Mouse (Mus musculus) lung, embryonic 14.5 days (tissue): ENCODE data around the gene Zfp319. TPM values are rescaled to one million over a fixed set of nuclear protein-coding genes. Genes with fewer than 3 reads are reported as not detected.

Experiments used
- ATAC-seq: fragments of 200-750 bp; cut with Nextera tagmentation; 2 replicates; pipeline ENCODE4 v1.8.0; 2017; ENCODE audit warnings: mild to moderate bottlenecking, moderate TSS enrichment, moderate library complexity; ENCODE audit not compliant: insufficient read depth
- DNase-seq: peaks from one replicate; pipeline ENCODE4 v3.0.0-alpha.2; 2015
- H3K27ac ChIP-seq: fragments of 300-500 bp; sonication (generic); 2 replicates; pipeline ENCODE4 v1.5.1; 2014; ENCODE audit warnings: low read depth, mild to moderate bottlenecking, moderate library complexity
- H3K27me3 ChIP-seq: fragments of 300-500 bp; sonication (generic); 2 replicates; pipeline ENCODE4 v1.6.1; 2014; ENCODE audit warnings: low read length, control low read depth; ENCODE audit not compliant: insufficient read depth
- H3K36me3 ChIP-seq: fragments of 300-500 bp; sonication (generic); 2 replicates; pipeline ENCODE4 v1.6.1; 2014; ENCODE audit warnings: control low read depth; ENCODE audit not compliant: insufficient read depth
- H3K4me1 ChIP-seq: fragments of 300-500 bp; sonication (generic); 2 replicates; pipeline ENCODE4 v1.6.1; 2014; ENCODE audit warnings: antibody characterized with exemption, control low read depth; ENCODE audit not compliant: insufficient read depth
- H3K4me2 ChIP-seq: fragments of 300-500 bp; sonication (generic); 2 replicates; pipeline ENCODE4 v1.6.1; 2014; ENCODE audit warnings: mild to moderate bottlenecking
- H3K4me3 ChIP-seq: fragments of 300-500 bp; sonication (generic); 2 replicates; pipeline ENCODE4 v1.5.1; 2014; ENCODE audit warnings: low read depth, low read length
- H3K9ac ChIP-seq: fragments of 300-500 bp; sonication (generic); 2 replicates; pipeline ENCODE4 v1.6.1; 2014
- H3K9me3 ChIP-seq: fragments of 300-500 bp; sonication (generic); 2 replicates; pipeline ENCODE4 v1.6.1; 2016; ENCODE audit warnings: low read depth, low read length, control low read depth
- CTCF ChIP-seq: IDR thresholded peaks from 2 replicates; pipeline ENCODE4 v1.5.1; 2016; ENCODE audit warnings: antibody characterized with exemption, low read depth
- WGBS: fragments of 180-500 bp; shearing (Covaris S2); extraction: QIAGEN DNeasy Blood & Tissue Kit; methylation state at CpG from one replicate; pipeline ENCODE4 v1.1.7; 2014; 5-methylcytosine and 5-hydroxymethylcytosine counted together
- polyA plus RNA-seq: library from polyadenylated mRNA; unstranded; fragments of >200 nt; fragmentation: Nextera tagmentation; extraction: Ambion mirVana; gene quantifications from 2 replicates; pipeline ENCODE4 v1.2.1, GENCODE M21; 2014

Zfp319 gene
- polyA plus RNA-seq, 1 experiment from 2014 or later, result 10.9 TPM

DNA sequence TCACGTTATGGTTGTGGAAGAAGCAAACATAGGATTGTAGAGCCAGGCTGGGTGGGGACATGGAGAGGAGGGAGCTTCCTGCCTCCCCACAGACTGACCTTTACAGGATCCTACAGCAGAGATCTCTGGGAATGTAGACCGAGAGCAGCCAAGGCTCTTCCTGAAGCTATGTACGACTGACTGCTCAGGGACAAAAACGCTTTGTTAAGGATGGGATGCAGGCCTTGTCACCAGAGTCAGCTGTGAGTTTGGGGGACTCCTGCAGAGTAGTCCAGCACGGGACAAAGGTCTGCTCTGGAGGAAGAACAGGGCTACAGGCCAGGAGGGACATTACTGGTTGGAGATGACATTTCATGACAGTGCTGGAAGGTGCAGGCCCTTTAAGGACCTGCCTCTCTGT lies 7.1 kb downstream of the Zfp319 start:
- Histone ChIP-seq H3K9ac (no peak overlapping the region; the same call in 1 of the 2 replicates), H3K27me3 (no peaks in the 10 kb centered on the region), H3K4me1 (peaks cover 9% of the 10 kb centered on the region; the same call in 1 of the 2 replicates), H3K27ac (peak overlapping the region; percentile 8; the same call in 1 of the 2 replicates), H3K4me3 (no peak overlapping the region), H3K4me2 (no peak overlapping the region), H3K9me3 (no peaks in the 10 kb centered on the region), H3K36me3 (peaks cover 61% of the 10 kb centered on the region)
- WGBS, result 37% methylated on average over 5 of the region's 5 CpGs
- no peak for DNase-seq
- no peak for ATAC-seq
- no peak for TF ChIP-seq CTCF

DNA sequence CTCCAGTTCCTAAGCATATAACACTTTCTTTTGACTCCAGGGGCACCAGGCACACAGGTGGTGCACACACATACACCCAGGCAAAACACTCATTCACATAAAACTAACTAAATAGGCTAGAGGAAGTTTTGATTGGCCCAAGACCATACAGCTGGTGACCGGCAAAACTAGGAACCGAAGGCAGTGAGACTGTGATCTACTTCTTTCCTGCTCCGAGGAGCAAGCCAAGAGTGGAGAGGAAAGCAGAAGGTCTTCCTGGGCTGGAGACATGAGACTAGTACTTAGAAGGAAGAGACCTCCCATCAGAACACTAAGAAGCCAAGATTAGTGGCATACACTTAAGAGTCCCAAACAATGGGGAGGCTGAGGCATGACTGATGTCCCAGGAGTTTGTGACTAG lies 8.5 kb downstream of the Zfp319 start:
- Histone ChIP-seq H3K9ac (no peak overlapping the region), H3K36me3 (peaks cover 46% of the 10 kb centered on the region), H3K9me3 (no peaks in the 10 kb centered on the region), H3K4me2 (no peak overlapping the region), H3K27ac (no peak overlapping the region), H3K4me1 (peaks cover 9% of the 10 kb centered on the region; the same call in 1 of the 2 replicates), H3K4me3 (no peak overlapping the region), H3K27me3 (no peaks in the 10 kb centered on the region)
- no peak for ATAC-seq
- 77% methylated on average over 3 of the region's 3 CpGs for WGBS
- DNase-seq, result no peak
- TF ChIP-seq CTCF, result no peak

DNA sequence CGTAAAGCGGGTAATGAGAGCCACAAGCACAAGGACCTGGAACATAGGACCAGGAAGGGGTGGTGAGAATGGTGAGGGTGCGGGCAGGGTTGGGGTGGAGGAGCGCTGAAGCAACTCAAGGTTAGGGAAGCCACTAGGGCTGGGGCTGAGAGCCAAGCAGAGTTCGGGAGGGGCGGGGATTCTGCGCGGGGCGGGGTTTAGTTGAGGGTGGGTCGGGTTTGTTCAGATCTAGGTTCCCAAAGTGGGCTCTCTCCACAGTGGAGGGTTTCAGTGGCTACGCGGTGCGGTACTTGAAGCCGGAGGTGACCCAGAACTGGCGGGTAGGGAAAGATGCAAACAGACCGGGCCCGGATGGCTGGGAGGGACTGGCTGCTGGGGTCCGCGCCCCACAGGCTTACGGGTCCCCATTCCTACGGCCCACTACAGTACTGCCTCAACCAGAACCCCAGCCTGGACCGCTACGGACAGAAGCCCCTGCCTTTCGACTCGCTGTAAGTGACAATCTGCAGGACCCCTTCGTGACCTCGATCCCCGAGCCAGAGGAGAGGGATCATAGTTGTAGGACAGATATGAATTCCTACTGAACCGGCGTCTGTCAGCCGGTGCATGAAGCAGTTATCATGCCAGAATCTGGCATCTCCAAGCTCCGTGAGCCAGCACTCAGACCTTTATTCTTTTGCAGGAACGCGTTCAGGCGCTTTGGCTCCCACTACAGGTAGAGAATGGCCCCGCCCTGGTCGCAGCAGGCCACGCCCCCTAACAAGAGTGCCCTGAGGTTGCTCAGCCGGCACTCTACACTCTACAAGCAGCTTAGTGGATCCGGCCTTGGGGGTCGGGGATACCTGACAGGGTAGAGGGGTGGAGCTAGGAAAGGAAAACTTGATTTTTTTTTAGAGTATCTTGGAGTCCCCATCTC lies 11.3 kb downstream of the Zfp319 start:
- TF ChIP-seq CTCF, result peak; percentile 42
- peak; percentile 84 for ATAC-seq
- Histone ChIP-seq H3K4me1 (peaks cover 9% of the 10 kb centered on the region; the same call in 1 of the 2 replicates), H3K4me2 (peak overlapping the region; percentile 96), H3K4me3 (peak overlapping the region; percentile 47), H3K27ac (peak overlapping the region; percentile 24; the same call in 1 of the 2 replicates), H3K36me3 (peaks cover 19% of the 10 kb centered on the region), H3K9me3 (no peaks in the 10 kb centered on the region), H3K9ac (peak overlapping the region; percentile 46), H3K27me3 (no peaks in the 10 kb centered on the region)
- DNase-seq, result peak; percentile 78
- 3% methylated on average over 41 of the region's 41 CpGs for WGBS

DNA sequence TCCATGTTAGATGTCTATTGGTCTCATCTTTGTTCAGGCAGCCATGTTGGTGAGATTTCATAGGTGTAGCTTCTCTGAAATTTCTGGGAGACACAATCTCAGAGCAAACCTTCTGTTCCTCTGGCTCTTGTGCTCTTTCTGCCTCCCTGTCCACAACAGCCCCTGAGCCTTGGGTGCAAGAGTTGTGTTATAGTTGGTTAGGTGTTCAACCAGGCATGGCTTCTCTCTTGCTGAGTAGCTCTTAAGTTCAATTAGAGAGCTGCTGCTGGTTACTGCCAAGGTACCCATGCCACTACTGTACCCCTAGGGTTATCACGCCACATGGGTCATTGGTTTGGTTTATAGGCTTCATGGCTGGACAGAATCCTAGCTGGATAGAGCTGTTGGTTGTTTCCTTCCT lies 16.4 kb downstream of the Zfp319 start:
- TF ChIP-seq CTCF, result no peak
- no peaks in the 10 kb centered on the region for H3K36me3 ChIP-seq
- H3K4me2 ChIP-seq, result no peak overlapping the region
- H3K27ac ChIP-seq, result no peak overlapping the region
- H3K9ac ChIP-seq, result no peak overlapping the region
- H3K4me3 ChIP-seq, result no peak overlapping the region
- no peaks in the 10 kb centered on the region for H3K9me3 ChIP-seq
- ATAC-seq, result no peak
- WGBS, result 91% methylated on average over 1 of the region's 1 CpGs
- peaks cover 5% of the 10 kb centered on the region; the same call in 1 of the 2 replicates for H3K4me1 ChIP-seq
- DNase-seq, result no peak
- H3K27me3 ChIP-seq, result no peaks in the 10 kb centered on the region

DNA sequence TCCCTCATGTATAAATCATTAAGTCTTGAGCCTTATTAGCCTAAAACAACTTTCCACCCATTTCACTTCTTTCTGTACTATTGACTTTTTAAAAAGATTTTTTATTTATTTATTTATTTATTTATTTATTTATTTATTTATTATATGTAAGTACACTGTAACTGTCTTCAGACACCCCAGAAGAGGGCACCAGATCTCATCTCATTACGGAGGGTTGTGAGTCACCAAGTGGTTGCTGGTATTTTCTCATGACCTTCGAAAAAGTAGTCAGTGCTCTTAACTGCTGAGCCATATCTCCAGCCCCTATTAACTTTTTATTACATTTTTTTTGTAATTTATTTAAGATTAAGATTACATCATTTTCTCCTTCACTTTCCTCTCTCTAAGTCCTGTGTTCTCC lies 17.0 kb downstream of the Zfp319 start:
- no peak for TF ChIP-seq CTCF
- no peak overlapping the region for H3K4me3 ChIP-seq
- H3K27ac ChIP-seq, result no peak overlapping the region
- H3K4me2 ChIP-seq, result no peak overlapping the region
- WGBS, result 75% methylated on average over 2 of the region's 2 CpGs
- H3K36me3 ChIP-seq, result no peaks in the 10 kb centered on the region
- no peaks in the 10 kb centered on the region for H3K27me3 ChIP-seq
- no peak for DNase-seq
- ATAC-seq, result no peak
- no peak overlapping the region for H3K9ac ChIP-seq
- H3K9me3 ChIP-seq, result no peaks in the 10 kb centered on the region
- H3K4me1 ChIP-seq, result peaks cover under 1% of the 10 kb centered on the region; the same call in 1 of the 2 replicates

DNA sequence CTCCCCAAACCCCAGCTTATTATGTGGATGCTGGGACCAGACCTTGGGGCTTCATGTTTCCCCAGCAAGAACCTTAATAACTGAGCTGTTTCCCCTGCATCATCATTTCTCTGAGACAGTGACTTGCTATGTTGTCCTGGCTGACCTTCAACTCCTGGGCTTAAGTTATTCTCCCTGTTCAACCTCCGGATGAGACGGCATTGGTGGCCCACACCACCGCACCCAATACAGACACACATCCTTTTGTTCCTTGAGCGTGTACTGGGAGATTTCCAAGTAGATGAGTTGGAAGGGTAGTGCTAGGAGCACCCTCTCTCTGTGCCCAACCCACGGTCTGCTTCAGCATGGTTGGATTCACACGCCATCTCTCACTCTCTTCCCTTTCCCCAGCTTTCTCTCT lies 17.9 kb downstream of the Zfp319 start:
- no peak overlapping the region for H3K27ac ChIP-seq
- no peak overlapping the region for H3K9ac ChIP-seq
- no peaks in the 10 kb centered on the region for H3K27me3 ChIP-seq
- H3K4me1 ChIP-seq, result no peaks in the 10 kb centered on the region
- TF ChIP-seq CTCF, result no peak
- H3K4me3 ChIP-seq, result no peak overlapping the region
- DNase-seq, result no peak
- ATAC-seq, result no peak
- WGBS, result 79% methylated on average over 6 of the region's 6 CpGs
- no peaks in the 10 kb centered on the region for H3K36me3 ChIP-seq
- no peaks in the 10 kb centered on the region for H3K9me3 ChIP-seq
- no peak overlapping the region for H3K4me2 ChIP-seq

DNA sequence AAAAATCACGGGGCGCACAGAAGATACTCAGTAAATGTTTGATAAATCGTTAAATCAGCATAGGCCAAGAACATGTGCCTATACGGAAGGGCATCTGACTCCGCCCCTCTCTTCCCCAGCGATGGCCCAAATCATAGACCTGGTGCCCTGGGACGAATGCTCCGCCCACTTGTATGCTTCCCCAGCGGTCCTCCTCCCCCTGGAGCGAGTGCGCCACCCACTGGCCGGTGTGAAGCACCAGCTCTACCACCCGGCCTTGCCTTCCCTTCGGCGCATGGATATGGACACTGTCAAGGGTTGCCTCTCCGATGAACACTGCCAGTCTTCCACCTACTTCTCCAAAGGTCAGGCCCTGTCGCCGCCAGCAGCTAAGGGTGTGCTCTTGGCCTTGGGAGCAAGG lies 18.9 kb downstream of the Zfp319 start:
- WGBS, result 64% methylated on average over 18 of the region's 18 CpGs
- no peak overlapping the region for H3K27ac ChIP-seq
- peak; percentile 48; the same call in 1 of the 2 replicates for TF ChIP-seq CTCF

More for the DNA sequence above, 18.9 kb downstream of the Zfp319 start:
- ATAC-seq (no peak), DNase-seq (peak; percentile 14)
- Histone ChIP-seq H3K27me3 (no peaks in the 10 kb centered on the region), H3K4me2 (no peak overlapping the region), H3K9ac (no peak overlapping the region), H3K9me3 (no peaks in the 10 kb centered on the region), H3K4me3 (no peak overlapping the region), H3K36me3 (no peaks in the 10 kb centered on the region), H3K4me1 (no peaks in the 10 kb centered on the region)
